Mouse (Mus musculus) adrenal gland, adult (tissue): ENCODE data around the gene C8a.
A peak's percentile ranks its signal among the peaks of the same experiment; 100 is the strongest.

Source experiments
- DNase-seq, 2 experiments: peaks; one replicate each; pipeline ENCODE4 v3.0.0; 2022 to 2023; ENCODE audit warnings: low spot score in 1 of 2; ENCODE audit not compliant: inconsistent age in 2 of 2

The C8a gene

DNA sequence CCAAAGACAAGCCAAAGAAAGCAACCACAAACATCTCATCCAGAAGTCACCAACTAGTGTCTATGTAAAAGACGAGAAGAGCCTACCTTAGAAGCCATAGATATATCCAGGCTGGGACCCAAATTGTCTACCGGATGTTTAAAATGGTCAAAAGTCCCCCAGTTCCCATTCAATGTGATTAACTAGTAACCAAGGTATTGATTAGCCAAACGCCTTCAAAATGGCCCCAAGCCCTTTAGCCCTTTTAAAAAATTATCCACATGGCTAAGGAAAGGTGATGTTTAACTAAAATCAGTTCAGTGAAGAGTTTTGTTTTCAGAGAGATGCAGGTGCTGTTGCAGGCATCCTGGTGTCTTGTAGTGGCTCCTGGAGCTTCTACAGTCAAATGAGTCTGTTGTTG, at the start of gene C8a:
C8a (minus strand) TSS at position 76 of the 400 bp plus-strand sequence.
- no peak for DNase-seq

GRCm38 (mm10) chr4:104925383-104925782, 49.2 kb upstream of the C8a start:
- no peak for DNase-seq

DNA sequence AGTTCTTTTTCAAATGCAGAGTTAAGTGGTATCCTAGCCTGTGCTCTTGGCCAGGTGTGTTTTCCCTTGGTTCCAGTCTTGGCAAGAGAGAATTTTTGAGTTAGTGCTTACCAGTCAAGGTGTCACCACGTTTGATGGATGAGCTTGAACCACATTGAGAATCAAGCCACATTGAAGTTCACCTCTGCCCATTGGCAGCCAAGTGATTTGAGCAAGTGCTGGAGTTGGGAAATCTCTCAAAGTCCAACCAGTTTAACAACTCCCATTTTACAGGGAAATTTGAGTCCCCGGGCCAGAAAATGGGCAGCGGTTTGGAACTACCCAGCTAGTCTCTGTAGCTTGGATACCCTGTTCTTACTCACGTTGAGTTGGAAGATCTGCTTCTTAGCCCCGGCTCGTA, 41.8 kb upstream of the C8a start:
- DNase-seq: no peak

DNA sequence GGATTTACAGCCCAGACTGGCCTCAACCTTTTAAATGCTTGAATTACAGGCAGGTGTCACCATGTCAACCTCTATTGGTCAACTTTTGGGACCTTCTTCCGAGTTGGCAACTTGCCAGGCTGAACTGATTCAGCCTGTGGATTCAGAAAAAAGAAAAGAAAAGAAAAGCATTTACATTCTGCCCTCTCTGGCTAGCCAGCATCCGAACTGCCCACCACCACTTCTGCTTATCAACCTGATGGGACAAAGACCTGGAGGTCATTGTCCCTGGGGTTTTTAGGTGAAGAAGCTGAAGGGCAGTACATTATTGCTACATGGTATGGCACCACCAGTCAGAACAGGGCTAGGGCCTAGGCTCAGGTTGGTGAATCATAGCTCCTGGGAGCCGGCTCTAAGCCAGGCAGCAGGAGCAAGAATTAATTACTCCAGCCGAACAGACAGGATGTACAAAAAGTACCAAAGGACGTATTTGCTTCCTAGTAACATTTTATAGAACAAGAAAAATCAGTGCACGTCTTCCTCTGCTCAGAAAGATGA, 38.6 kb upstream of the C8a start:
- DNase-seq: peak; percentile 54 to 68

GRCm38 (mm10) chr4:104913291-104914129, 37.3 kb upstream of the C8a start, which contains the start of gene Fyb2:
Gene Fyb2, plus strand, starts transcription at chr4:104913456.
- peak in 1 of 2 experiments; percentile 23 for DNase-seq

DNA sequence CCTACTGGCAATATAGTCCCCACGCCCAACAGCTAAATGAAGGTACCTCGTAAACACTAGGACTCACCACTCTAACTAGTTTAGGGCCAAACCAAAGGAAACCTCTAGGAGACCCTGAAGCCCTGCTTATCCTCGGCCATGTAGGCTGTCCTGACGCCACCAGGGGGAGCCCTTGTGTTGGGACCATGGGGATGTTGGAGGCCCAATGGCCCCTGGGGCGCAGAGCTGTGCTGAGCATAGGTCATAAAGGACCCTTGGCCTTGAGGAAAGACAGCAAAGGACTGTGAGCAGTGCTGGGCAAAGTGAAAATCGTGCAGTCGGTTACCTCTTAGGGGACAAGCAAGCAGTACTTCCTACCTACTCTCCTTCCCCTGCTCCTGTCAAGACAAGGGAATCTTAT, 35.5 kb upstream of the C8a start:
- peak; percentile 75 to 92 for DNase-seq

DNA sequence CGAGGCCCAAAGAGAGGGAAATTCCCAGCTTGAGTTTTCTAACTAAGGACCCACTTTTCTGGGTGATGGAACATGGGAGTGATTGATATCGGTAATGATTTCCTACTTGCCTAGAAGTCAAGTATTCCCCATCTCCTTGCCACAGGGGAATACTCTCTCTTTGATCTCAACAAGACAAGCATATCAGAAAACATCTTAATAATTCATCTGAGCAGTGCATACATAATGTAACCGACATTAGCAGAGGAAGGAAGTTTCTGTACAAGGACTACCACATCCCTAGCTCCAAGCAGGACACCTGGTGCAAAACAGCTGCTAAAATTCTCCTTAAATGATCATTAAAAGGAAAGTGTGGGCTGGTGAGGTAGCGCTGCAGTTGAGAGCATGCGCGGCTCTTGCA, 28.9 kb upstream of the C8a start:
- no peak for DNase-seq

- DNase-seq: no peak
Observed at GRCm38 (mm10) chr4:104902836-104903235, 26.6 kb upstream of the C8a start.

DNA sequence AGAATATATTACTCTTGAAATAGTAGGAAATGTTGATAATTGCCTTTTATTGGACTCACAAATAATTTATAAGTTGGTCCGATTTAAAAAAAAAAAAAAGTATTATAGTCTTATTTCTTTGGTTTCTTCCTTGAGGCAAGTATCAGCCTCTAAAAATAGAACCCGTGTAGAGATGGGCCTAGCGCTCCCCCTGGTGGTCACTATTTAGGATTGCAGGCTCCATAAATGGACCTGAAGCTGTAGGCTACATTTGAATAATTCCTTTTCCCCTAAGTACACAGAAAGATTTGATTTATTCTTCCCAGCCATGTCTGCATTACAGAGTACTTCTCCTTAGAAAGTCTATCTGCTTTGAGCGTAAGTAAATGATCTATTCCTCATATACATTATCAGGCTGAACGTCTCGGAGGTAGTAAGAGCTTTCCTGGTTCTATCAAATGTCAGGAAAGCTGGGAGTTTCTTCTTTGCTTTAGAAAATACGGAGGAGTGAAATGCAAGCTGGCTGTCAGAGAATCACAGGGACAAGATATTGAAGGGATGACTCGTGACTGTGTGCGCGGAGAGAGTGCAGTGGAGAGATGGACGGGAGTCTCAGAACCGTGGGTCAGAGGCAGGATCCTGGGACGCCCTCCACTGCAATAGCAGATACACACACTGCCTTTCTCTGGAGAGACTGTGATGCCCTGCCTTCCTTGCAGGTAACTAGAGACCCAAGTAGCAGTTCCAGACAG, 18.0 kb upstream of the C8a start:
- peak; percentile 45 to 75 for DNase-seq

DNA sequence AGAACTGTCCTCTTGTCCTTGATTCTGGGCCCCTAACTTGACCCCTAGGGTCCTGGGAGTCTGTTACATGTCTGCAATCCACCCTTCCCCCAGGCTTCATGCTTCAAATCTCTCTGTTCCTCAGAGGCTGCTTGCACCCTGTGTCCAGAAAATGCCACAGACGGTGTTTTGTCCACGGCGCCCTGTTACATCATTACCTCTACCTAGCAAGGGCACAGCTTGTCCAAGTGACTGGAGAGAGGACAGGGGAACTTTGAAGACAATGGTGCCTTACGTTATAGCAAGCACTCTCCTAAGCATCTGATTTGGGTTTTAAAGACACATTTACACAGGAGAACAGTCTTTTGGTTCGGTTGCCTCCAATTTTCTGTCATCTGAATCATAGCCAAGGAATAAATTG, 17.4 kb upstream of the C8a start:
- DNase-seq: no peak

DNA sequence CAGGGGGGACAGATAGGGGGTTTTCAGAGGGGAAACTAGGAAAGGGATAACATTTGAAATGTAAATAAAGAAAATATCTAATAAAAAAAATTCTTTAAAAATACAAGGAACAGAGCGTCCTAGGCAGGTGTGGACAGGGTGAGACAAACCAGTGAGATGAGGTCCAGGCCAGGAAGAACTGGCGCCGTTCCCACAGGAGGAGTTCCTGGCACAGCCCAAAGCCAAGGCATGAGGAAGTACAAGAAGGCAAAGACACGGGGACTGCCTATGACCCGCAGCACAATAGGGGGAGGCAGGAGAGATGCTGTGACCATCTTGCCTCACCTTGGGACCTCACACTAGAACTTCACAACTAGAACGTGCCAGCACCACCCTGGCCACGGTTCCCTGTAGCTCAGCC, 15.5 kb upstream of the C8a start:
- no peak for DNase-seq

DNA sequence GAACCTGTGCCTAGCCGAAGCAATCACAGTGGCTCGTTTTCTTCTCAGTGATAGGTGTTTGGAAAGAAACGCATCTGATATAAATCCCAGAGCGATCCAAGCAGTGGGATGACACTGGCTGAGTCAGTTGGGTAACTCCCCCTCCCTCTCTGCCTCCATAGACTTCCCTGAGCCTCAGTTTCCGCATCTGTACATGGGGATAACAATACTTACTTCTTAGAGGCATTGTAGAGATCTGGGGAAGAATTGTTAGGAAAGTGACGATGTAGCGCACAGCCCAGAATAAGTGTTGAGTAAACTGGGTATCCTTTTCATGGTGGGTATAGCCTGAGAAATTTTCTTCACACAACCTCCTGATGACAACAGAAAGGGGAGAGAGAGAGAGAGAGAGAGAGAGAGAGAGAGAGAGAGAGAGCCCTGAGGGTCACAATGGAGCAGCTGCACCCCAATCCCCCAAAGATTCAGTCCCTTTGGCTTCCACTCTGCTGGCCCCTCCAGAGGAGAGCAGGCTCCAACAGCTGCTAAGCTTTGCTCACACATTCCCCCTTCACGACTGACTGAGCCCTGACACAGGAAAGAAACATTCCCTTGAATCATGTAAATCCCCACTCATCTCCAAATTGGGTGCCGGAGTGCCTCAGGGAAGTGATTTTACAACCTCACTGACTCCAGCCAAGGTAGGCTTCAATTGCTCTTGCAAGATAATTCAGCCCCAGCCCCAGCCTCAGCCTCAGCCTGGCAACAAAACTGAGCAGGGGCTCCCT, 12.5 kb upstream of the C8a start:
- no peak for DNase-seq

DNA sequence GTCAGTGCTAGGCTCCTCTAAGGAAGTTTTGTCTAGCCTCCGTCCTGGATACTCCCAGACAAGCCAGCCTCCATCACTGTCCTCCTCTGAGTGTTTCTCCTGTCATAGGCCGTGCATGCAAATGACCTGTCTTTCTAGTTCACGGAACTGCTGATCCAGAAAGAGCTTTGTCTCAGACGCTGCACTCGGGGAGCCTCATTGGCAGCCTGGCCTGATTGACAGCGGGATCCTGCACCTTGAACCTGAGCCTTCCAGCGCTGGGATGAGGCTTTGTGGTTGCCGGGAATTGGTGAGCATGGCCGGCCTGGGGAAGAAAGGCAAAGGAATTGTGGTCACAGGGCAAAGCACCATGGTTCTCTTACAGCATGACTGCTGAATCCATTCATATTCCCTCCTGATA, 11.3 kb upstream of the C8a start:
- no peak for DNase-seq

GRCm38 (mm10) chr4:104875832-104876231, 366 bp downstream of the C8a start:
- DNase-seq: no peak

DNA sequence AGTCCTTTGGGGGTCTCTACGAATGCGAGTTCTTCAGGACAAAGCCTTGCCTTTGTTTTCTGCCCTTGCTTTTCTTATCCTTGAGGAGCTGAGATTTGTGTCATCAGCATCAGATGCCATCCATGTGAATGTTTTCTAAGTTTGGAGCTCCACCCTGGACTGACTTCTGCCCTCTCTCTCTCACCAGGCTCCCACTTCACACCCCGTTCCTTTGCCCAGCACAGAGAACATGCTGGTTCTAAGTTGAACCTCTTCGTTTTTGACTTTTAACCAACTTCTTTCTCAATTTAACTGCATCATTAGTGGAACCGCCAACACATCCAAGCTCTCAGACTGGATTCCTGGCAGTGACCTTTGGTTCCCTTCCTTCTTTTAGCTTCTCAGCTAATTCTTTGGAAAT, 6.0 kb downstream of the C8a start:
- DNase-seq: no peak

- no peak for DNase-seq
Observed at GRCm38 (mm10) chr4:104869581-104869980, 6.6 kb downstream of the C8a start.

GRCm38 (mm10) chr4:104864397-104864796, 11.8 kb downstream of the C8a start:
- DNase-seq: no peak

- no peak for DNase-seq
Observed at GRCm38 (mm10) chr4:104861241-104861640, 15.0 kb downstream of the C8a start.

- DNase-seq: no peak
Observed at GRCm38 (mm10) chr4:104857823-104858222, 18.4 kb downstream of the C8a start.

DNA sequence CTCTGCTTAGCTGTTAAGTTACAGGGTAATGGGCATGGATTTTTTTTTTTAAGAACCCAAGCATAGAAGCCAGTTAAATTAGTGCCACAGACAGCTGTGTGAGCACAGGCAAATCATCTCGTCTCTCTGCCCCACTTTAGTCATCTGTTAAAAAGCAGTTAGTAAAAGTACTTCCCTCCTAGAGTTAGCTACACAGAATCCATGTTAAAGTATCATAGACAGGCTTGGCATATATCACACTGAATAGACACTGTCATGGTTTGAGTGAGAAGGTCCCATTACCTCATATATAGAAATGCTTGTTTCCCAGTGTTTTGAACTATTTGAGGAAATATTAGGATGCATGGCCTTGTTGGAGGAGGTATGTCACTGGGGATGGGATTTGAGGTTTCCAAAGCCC, 19.2 kb downstream of the C8a start, which contains the start of gene Gm17662:
Gm17662 (plus strand) TSS at position 301 of the 400 bp plus-strand sequence.
- no peak for DNase-seq

GRCm38 (mm10) chr4:104855216-104855615, 21.0 kb downstream of the C8a start:
- DNase-seq: no peak
